Mouse (Mus musculus) midbrain, postnatal 0 days (tissue): ENCODE results near the gene Ptprg. TPM values are rescaled to one million over a fixed set of nuclear protein-coding genes. Genes with fewer than 3 reads are reported as not detected.

ENCODE experiments used
- ATAC-seq: fragments of 200-750 bp; cut with Nextera tagmentation; 2 replicates; pipeline ENCODE4 v1.8.0; 2017; ENCODE audit warnings: moderate number of reproducible peaks, mild to moderate bottlenecking, moderate TSS enrichment, moderate library complexity; ENCODE audit not compliant: low FRiP score
- DNase-seq: peaks from one replicate; pipeline ENCODE4 v3.0.0-alpha.2; 2015; ENCODE audit warnings: low spot score
- H3K27ac ChIP-seq: fragments of 300-500 bp; sonication (generic); 2 replicates; pipeline ENCODE4 v1.5.1; 2014; ENCODE audit warnings: low read depth, mild to moderate bottlenecking, low read length, mixed read lengths
- H3K27me3 ChIP-seq: fragments of 300-500 bp; sonication (generic); 2 replicates; pipeline ENCODE4 v1.6.1; 2014; ENCODE audit warnings: low read length, control low read depth, mixed read lengths; ENCODE audit not compliant: insufficient read depth
- H3K36me3 ChIP-seq: fragments of 300-500 bp; sonication (generic); 2 replicates; pipeline ENCODE4 v1.6.1; 2014; ENCODE audit warnings: low read length, control low read depth, mixed read lengths; ENCODE audit not compliant: insufficient read depth
- H3K4me1 ChIP-seq: fragments of 300-500 bp; sonication (generic); 2 replicates; pipeline ENCODE4 v1.6.1; 2014; ENCODE audit warnings: mild to moderate bottlenecking, control low read depth, antibody characterized with exemption, low read length, mixed read lengths; ENCODE audit not compliant: insufficient read depth
- H3K4me2 ChIP-seq: fragments of 300-500 bp; sonication (generic); 2 replicates; pipeline ENCODE4 v1.6.1; 2014; ENCODE audit warnings: low read depth, mild to moderate bottlenecking, low read length, mixed read lengths; ENCODE audit not compliant: poor library complexity, severe bottlenecking
- H3K4me3 ChIP-seq: fragments of 300-500 bp; sonication (generic); 2 replicates; pipeline ENCODE4 v1.5.1; 2014; ENCODE audit warnings: low read depth, mild to moderate bottlenecking, low read length, moderate library complexity
- H3K9ac ChIP-seq: fragments of 300-500 bp; sonication (generic); replicated peaks from 2 replicates; pipeline ENCODE4 v1.6.1; 2014; ENCODE audit warnings: mild to moderate bottlenecking, low read length, moderate library complexity, mixed read lengths; ENCODE audit not compliant: poor library complexity, severe bottlenecking
- H3K9me3 ChIP-seq: fragments of 300-500 bp; sonication (generic); 2 replicates; pipeline ENCODE4 v1.6.1; 2016; ENCODE audit warnings: low read length, control low read depth
- CTCF ChIP-seq: IDR thresholded peaks from 2 replicates; pipeline ENCODE4 v1.5.1; 2016; ENCODE audit warnings: antibody characterized with exemption, mild to moderate bottlenecking
- WGBS: fragments of 180-500 bp; shearing (Covaris S2); extraction: QIAGEN DNeasy Blood & Tissue Kit; methylation state at CpG from one replicate; pipeline ENCODE4 v1.1.7; 2014; 5-methylcytosine and 5-hydroxymethylcytosine counted together
- polyA plus RNA-seq: library from polyadenylated mRNA; unstranded; fragments of >200 nt; fragmentation: Nextera tagmentation; extraction: Ambion mirVana; gene quantifications from 2 replicates; pipeline ENCODE4 v1.2.1, GENCODE M21; 2015
- total RNA-seq: library from RNA; depleted of rRNA; stranded (reverse); fragments of >200 nt; gene quantifications from 2 replicates; pipeline ENCODE4 v1.2.3, GENCODE M21; 2014

Ptprg gene
- total and polyA plus RNA-seq, 2 experiments from 2014 or later, result 25.7 to 84.9 TPM

GRCm38 (mm10) chr14:11965878-11966277 is 412.5 kb downstream of the Ptprg start:
- Histone ChIP-seq H3K9me3 (no peaks in the 10 kb centered on the region), H3K4me2 (no peak overlapping the region), H3K4me1 (no peaks in the 10 kb centered on the region), H3K27ac (no peak overlapping the region), H3K9ac (no peak overlapping the region), H3K36me3 (no peaks in the 10 kb centered on the region), H3K27me3 (no peaks in the 10 kb centered on the region), H3K4me3 (no peak overlapping the region)
- 57% methylated on average over 5 of the region's 5 CpGs for WGBS
- no peak for DNase-seq
- no peak for TF ChIP-seq CTCF
- ATAC-seq, result no peak

DNA sequence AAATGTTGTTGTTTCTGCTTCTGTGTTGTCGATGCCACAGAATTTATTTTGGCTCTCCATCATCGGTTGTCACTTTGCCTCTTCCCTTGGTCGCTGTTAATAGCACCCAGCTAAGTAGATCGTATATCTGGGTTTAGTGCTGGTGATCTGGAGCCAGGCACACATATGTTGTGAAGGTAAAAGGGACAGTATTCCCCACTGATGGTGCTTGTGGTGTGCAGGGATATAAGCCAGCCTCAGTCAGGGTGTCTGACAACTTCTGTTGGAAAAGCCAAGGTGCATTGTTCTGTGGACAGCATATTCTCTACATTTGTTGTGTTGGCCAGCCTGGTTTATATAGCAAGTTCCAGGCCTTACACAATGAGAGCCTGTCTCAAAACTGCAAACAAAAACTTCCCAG is 428.4 kb downstream of the Ptprg start:
- Histone ChIP-seq H3K4me2 (no peak overlapping the region), H3K9me3 (no peaks in the 10 kb centered on the region), H3K27me3 (no peaks in the 10 kb centered on the region), H3K36me3 (no peaks in the 10 kb centered on the region), H3K4me1 (0 out of 2 replicates have a peak, but pooled peaks cover 2% of the 10 kb centered on the region), H3K4me3 (no peak overlapping the region), H3K9ac (no peak overlapping the region), H3K27ac (no peak overlapping the region)
- ATAC-seq (no peak), DNase-seq (no peak)
- 82% methylated on average over 4 of the region's 4 CpGs for WGBS
- TF ChIP-seq CTCF, result no peak

- H3K4me2 ChIP-seq, result no peak overlapping the region
- TF ChIP-seq CTCF, result no peak
- H3K27me3 ChIP-seq, result no peaks in the 10 kb centered on the region
- no peak overlapping the region for H3K27ac ChIP-seq
- 0 out of 2 replicates have a peak, but pooled peaks cover 2% of the 10 kb centered on the region for H3K4me1 ChIP-seq
- H3K9me3 ChIP-seq, result no peaks in the 10 kb centered on the region
- DNase-seq, result peak; percentile 43
- WGBS, result 44% methylated on average over 9 of the region's 9 CpGs
- no peak overlapping the region for H3K4me3 ChIP-seq
- peak; percentile 85 for ATAC-seq
- H3K9ac ChIP-seq, result no peak overlapping the region
- H3K36me3 ChIP-seq, result no peaks in the 10 kb centered on the region
Observed at GRCm38 (mm10) chr14:11983031-11983430, 429.7 kb downstream of the Ptprg start.

GRCm38 (mm10) chr14:11984086-11984485 is 430.8 kb downstream of the Ptprg start:
- WGBS, result 80% methylated on average over 3 of the region's 3 CpGs
- no peaks in the 10 kb centered on the region for H3K9me3 ChIP-seq
- no peak overlapping the region for H3K27ac ChIP-seq
- H3K4me1 ChIP-seq, result 0 out of 2 replicates have a peak, but pooled peaks cover 2% of the 10 kb centered on the region
- no peaks in the 10 kb centered on the region for H3K27me3 ChIP-seq
- H3K4me2 ChIP-seq, result no peak overlapping the region
- no peak overlapping the region for H3K4me3 ChIP-seq
- TF ChIP-seq CTCF, result no peak
- H3K9ac ChIP-seq, result no peak overlapping the region
- ATAC-seq, result no peak
- no peaks in the 10 kb centered on the region for H3K36me3 ChIP-seq
- no peak for DNase-seq

DNA sequence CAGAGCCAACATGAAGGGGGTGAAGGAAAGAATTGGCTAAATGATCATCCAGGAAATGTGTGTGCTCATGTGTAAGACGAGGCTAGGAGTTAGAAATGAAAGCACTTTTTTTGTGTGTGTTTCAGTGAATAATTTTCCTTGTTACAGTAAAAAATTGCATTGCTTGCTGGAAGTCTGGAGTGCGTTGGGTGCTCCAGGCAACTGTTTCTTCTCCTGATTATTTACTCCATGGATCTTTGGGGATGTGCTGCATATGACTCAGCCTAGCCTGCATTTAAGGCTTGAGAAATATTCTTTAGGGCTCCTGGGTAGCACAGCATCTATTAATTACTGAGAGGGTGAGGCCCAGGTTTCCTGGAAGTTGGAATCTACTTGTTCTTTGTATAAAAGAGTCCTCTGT is 435.6 kb downstream of the Ptprg start:
- Histone ChIP-seq H3K4me2 (no peak overlapping the region), H3K36me3 (no peaks in the 10 kb centered on the region), H3K4me3 (no peak overlapping the region), H3K4me1 (no peaks in the 10 kb centered on the region), H3K9ac (no peak overlapping the region), H3K27ac (no peak overlapping the region), H3K9me3 (no peaks in the 10 kb centered on the region), H3K27me3 (no peaks in the 10 kb centered on the region)
- DNase-seq (no peak), ATAC-seq (no peak)
- no peak for TF ChIP-seq CTCF
- WGBS, result 57% methylated on average over 2 of the region's 2 CpGs

- Histone ChIP-seq H3K27me3 (no peaks in the 10 kb centered on the region), H3K27ac (no peak overlapping the region), H3K4me3 (no peak overlapping the region), H3K36me3 (no peaks in the 10 kb centered on the region), H3K9me3 (no peaks in the 10 kb centered on the region), H3K4me1 (no peaks in the 10 kb centered on the region), H3K9ac (no peak overlapping the region), H3K4me2 (no peak overlapping the region)
- 86% methylated on average over 2 of the region's 2 CpGs for WGBS
- ATAC-seq (no peak), DNase-seq (no peak)
- TF ChIP-seq CTCF, result no peak
Observed at GRCm38 (mm10) chr14:11991151-11991550, 437.8 kb downstream of the Ptprg start.
